Mouse (Mus musculus) embryo, embryonic 10 days (tissue): ENCODE data around the gene Gm4491.

Source experiments
- DNase-seq: peaks from one replicate; pipeline ENCODE4 v3.0.0-alpha.2; 2015; ENCODE audit warnings: low spot score

The Gm4491 gene

GRCm38 (mm10) chr14:57084180-57084668, 31.5 kb downstream of the Gm4491 start:
- DNase-seq, result no peak

- DNase-seq, result no peak
Measured at GRCm38 (mm10) chr14:57082863-57083262, 32.8 kb downstream of the Gm4491 start.

- no peak for DNase-seq
Measured at GRCm38 (mm10) chr14:57075537-57075936, 40.1 kb downstream of the Gm4491 start.

- peak; percentile 63 for DNase-seq
Measured at GRCm38 (mm10) chr14:57069906-57070305, 45.8 kb downstream of the Gm4491 start.

DNA sequence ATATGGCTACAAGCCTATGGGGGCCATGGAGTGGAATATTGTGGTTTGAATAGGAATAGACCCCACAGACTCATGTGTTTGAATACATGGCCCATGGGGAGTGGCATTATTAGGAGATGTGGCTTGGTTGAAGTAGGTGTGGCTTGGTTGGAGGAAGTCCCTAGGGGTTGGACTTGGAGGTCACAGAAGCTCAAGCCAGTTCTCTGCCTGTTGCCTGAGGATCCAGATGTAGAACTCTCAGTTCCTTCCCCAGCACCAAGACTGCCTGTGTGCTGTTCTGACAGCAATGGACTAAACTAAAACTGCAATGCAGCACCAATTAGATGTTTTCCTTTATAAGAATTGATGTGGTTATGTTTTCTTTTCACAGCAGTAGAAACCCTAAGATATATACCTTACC, 49.6 kb downstream of the Gm4491 start:
- DNase-seq, result no peak
